Mouse (Mus musculus) stomach, postnatal 0 days (tissue): ENCODE data around the gene Atp4b.

ENCODE experiments used
- CTCF ChIP-seq: IDR thresholded peaks from 2 replicates; pipeline ENCODE4 v1.5.1; 2016; ENCODE audit warnings: antibody characterized with exemption, low read depth, mild to moderate bottlenecking, moderate library complexity
- EP300 ChIP-seq: optimal IDR thresholded peaks from 2 replicates; pipeline ENCODE3; 2016; ENCODE audit warnings: antibody characterized with exemption

DNA sequence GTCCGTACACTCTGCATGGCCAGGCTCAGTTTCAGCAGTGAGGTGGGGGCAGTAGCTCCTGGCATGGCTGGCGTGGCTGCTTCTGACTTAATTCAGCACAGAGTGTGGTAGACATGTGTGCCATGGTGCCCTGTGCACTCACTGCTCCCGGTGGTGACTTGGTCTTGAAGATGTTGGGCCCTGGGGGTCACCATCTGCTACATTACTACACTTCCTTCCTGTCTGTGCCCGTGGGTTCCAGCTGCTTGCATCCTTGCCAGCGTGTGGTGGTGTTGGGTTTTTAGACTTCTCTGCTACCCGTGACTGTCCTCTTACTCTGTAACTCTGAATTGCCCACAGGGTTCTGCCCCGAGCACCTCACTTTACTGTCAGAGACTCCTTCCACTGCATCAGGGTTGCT, 36.4 kb downstream of the Atp4b start:
- no peak for TF ChIP-seq EP300
- TF ChIP-seq CTCF: no peak
